Mouse (Mus musculus) testis, adult 2 months (tissue): ENCODE data around the gene Slc39a5.

Experiments
- CTCF ChIP-seq: fragments of 200-500 bp; IDR thresholded peaks from 2 replicates; pipeline ENCODE4 v1.5.1; 2012; ENCODE audit warnings: low read depth, mild to moderate bottlenecking, inconsistent platforms, low read length, moderate library complexity; ENCODE audit not compliant: control insufficient read depth, insufficient read depth, insufficient replicate concordance
- POLR2A ChIP-seq: fragments of 200-500 bp; IDR thresholded peaks from 2 replicates; pipeline ENCODE4 v1.6.1; 2012; ENCODE audit warnings: low read depth, mild to moderate bottlenecking, inconsistent platforms, low read length, moderate library complexity; ENCODE audit not compliant: control insufficient read depth

DNA sequence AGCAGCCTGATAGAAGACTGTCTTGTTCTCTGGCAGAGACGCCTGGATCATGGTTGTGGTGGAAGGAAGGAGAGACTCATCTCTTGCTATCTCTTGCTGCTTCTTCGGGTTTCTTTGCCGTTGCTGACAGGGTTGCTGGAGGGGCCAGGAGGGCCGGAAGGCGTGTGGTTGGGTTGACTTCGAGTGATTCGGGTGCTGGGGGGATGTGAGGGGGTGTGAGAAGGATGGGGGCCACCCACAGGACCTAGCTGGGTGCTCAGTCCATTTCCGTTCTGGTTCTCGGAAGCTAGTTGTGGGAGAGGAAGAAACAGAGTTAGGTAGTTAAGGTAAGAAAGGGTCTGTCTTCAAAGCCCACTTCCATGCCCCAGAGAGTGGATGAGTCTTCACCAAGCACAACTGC, 609 bp upstream of the Slc39a5 start:
- TF ChIP-seq CTCF: no peak
- no peak for TF ChIP-seq POLR2A
